Mouse (Mus musculus) spleen, adult 12 weeks (tissue): ENCODE data around the gene Nanos3.

Experiments
- DNase-seq: peaks from one replicate; pipeline ENCODE4 v3.0.0; 2022; ENCODE audit warnings: low spot score

Gene Nanos3

DNA sequence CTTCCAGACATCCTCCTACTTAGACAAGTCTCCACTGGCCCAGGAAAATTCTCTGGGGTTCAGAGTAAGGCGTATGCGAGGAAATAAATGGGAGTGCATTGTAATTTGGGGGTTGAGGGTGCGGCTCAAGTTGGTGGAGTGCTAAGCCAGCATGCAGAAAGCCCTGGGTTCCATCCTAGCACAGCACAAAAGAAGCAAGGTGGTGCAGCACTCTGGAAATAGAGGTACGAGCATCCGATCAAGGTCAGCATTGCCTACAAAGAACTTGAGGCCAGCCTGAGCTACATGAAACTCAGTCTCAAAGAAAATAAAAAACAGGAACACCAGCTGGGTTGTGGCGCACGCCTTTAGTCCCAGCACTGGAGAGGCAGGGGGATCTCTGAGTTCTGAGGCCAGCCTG, at the start of gene Nanos3:
Nanos3 (minus strand) TSS at position 101 of the 400 bp plus-strand sequence.
- DNase-seq, result no peak

DNA sequence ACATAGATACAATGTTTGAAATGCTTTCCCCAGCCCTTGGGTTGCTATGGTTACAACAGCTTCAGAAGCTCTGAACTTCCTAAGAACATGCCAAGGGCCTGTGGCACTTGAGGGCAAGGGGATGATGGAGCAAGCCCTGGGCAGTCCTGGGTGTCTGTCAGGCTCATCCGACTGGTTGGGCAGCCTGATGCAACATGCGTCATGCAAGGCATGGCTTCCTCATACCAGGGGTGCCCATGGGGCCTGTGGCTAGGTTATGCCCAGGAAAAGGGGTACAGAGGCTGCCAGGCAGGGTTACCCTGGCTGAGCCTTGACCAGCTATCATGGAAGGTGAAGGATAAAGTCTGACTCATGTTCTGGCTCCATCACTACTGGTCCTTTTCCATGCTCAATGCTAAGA, 48.0 kb upstream of the Nanos3 start:
- DNase-seq, result no peak

DNA sequence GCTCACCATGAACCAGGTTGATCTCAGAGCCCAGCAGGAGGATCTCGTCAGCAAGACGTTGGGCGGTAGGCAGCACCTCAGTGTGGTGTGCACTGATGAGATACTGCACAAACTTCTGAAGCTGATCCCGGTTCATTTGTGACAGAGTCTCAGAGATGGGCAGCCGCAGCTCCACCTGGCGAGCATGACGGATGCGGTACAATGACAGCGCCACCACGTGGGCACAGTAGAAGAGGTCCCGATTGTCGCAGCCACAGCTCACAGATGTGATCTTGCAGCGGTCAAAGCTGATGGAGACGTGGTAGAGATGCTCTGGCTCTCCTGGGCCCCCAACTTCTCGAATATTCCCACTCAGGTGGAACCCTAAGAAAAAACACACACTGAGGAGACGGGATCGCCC, 45.7 kb upstream of the Nanos3 start:
- no peak for DNase-seq

DNA sequence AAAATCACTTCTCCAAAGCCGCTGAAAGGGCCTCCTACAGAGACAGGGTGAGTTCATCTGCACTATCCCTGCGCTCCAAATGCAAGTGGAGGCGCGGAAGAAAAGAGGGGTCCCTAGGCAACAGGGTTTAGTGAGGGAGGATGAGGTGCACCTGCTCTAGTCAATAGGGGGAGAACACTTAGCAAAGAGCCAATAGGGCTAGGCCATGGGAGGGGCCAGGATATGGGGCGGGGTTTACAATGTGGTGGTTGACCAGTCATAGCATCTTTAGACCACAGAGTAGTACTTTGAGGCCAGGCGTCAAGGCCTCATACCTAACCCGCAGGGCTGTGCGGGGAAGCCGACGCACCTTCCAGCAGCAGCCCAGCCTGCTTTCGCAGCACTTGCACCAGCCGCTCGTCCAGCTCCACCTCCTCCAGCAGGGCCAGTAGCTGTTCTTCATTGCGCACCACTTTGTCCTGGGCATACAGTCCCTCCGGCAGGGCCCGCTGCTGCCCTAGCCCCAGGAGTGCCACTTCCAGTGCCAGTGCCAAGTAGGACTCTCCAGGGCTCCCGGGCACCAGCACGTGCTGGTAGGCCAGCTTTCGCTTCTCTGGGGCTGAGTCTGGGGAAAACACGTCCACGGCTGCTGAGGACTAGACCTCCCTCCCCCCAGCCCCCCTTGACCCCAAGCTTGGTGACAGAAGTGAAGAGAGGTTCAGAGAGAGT, 38.5 kb upstream of the Nanos3 start:
- no peak for DNase-seq

DNA sequence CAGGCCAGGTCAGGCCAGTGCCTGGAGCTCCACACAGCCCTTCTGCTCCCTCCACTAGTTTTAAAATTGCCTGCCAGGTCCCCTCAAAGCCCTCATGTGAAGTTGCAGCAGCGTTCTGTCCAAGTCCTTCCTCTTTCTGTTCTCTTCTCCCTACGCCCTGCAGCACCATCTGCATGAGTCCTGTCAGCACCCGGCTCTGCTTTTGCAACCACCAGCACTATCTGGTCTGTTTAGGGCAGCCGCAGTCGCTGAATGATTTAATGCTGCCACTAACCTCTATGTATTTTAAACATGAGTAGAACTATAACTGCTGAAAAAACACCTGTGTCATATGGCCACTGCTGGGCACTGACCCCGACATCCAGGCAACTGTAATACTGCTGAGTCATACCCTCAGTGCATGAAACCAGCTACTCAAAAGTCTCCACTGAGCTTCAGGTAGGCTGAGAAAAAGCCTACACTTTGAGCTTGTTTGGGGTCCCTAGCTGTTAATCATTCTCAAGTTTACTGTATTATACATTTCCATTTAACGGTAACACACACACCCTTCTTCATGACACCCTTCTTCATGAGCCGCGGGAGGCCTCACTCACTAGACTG, 37.6 kb upstream of the Nanos3 start:
- DNase-seq, result no peak

DNA sequence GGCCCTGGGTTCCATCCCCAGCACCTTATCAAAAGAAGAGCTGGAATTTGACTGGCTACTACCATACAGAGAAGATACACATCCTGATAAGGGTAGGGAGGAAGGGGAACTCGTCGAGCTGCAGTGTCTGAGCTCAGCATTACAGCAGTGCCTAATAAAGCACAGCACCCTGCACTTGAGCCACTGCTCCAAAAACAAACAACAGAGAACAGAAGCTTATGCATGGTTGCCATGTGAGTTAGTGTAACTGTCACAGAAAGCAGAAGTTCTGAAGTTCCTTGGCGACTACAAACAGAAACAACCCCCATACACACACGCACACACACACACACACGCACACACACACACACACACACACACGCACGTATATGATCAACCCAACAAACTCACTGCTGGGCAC, 35.1 kb upstream of the Nanos3 start:
- no peak for DNase-seq

DNA sequence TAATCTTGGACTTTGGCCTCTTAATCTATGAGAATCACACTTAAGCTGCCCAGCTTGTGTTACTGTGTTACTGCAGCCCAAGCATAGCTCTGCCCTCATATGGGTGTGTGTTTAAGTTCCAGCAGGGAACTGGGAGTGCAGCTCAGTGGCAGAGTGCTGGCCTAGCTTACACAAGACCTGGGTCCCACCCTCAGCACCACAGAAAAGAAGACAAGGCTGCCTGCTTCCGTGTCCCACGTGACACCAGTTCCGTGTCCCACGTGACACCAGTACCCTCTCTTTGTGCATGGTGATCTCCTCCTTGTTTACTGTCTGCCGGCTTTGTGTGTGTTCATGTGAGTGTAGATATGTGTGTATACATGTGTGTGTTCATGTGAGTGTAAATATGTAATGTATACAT, 33.1 kb upstream of the Nanos3 start:
- DNase-seq, result no peak

DNA sequence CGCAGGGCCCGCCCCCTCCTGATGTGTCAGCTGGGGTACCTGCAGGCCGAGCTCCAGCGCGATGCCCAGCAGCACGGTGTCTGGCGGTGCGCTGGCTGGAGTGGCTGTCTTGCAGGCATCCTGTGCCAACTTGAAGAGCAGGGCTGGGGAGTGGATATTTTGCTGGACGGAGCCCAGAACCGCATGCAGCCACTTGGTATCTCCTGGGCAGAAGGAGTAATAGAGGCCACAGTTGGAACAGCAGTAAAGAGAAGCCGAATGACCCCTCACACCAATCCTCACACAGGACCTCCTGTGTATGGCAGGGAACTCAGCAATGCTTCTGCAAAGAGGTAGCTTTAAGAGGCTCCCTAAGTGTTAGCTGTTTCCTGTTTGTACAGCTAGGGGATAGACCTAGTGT, 32.2 kb upstream of the Nanos3 start:
- no peak for DNase-seq

DNA sequence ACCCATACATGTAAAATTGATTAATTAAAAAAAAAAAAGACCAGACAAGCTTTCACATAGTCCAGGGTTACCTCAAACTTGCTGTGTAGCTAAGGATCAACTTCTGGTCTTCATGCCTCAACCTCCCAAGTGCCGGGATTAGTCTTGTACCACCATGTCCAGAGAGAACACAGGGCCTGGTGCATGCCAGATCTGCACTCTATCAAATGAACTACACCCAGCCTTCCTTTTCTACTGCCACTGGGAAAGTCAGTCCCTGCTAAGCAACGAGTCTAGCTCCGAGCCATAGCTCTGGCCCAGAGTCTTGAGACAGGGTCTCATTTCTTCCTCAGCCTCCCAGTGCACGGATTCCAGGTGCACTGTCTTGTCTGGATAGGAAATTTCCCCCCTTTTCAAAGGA, 28.3 kb upstream of the Nanos3 start:
- DNase-seq, result no peak

DNA sequence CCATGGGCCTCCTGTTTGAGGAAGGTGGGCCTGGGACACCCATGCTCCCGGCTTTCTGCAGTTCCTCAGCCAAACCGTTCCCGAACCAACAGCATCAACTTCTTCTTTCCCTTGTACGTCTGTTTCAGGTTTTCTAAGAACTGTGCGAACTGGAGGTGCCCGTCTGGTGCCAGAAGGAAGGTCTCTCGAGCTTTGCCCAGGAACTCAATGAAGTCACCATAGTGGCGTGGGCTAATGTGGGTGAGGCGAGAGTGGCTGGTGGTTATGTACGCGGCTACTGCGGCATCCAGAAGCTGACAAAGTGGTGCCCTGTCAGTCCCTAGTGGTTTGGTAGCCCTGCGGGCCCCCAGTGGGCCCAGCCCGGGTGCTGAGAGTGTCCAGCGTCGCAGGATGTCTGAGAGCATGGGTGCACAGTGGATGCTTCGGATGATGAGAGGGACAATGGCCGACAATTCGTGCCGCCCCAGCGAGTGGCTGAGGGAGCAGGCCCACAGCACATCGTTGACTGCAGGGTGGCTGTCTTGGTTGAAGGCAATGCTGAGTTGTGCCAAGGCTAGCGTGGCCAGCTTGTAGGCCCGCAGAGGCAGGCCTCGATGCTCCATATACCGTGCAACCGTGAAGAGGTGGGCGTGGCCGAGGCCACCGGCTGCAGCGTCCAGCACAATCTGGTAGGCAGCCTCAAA, 27.0 kb upstream of the Nanos3 start:
- DNase-seq, result no peak

DNA sequence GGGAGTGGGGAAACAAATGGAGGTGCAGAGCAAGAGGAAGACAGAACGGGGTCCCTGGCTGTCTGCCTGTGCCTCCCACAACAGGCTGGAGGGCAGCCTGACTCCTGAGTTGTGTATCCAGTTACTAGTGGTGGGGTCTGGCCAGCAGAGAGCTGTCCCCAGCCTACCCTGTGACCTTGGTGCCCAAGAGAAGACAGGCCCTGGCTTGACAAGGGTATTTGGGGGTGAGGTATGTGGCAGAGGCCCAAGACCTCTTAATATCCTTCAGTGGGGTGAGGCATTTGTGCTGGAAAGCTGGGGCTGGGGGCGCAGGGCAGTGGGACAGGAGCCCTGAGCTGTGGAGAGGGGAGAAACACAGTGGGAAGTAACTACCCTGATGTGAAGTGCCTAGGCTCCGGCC, 26.2 kb upstream of the Nanos3 start:
- no peak for DNase-seq

DNA sequence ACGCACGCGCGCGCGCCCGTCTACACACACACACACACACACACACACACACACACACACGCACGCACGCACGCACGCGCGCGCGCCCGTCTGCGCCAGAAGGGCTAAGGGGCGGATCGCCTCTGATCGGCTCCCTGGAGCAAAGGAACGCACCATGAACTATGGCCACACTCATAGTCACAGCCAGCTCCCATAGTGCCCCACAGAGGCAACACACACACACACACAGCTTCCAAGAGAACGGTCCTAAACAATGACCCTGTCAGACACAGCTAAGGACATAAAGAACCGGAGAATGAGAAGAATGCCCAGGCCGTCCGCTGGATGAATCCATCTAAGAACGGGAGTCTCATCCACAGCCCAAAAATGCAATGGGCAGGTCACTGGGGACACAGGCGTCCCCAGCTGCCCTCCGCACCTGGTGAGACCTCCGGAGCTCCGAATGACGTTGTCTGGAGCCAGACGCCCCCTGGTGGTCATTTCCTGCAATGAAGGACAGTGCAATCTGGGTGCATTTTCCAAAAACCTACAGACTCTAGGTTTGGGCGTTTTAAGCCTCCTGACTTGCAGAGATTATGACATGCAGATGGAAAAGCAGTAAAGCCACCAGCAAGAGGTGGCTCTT, 25.3 kb upstream of the Nanos3 start:
- DNase-seq, result peak; percentile 60

DNA sequence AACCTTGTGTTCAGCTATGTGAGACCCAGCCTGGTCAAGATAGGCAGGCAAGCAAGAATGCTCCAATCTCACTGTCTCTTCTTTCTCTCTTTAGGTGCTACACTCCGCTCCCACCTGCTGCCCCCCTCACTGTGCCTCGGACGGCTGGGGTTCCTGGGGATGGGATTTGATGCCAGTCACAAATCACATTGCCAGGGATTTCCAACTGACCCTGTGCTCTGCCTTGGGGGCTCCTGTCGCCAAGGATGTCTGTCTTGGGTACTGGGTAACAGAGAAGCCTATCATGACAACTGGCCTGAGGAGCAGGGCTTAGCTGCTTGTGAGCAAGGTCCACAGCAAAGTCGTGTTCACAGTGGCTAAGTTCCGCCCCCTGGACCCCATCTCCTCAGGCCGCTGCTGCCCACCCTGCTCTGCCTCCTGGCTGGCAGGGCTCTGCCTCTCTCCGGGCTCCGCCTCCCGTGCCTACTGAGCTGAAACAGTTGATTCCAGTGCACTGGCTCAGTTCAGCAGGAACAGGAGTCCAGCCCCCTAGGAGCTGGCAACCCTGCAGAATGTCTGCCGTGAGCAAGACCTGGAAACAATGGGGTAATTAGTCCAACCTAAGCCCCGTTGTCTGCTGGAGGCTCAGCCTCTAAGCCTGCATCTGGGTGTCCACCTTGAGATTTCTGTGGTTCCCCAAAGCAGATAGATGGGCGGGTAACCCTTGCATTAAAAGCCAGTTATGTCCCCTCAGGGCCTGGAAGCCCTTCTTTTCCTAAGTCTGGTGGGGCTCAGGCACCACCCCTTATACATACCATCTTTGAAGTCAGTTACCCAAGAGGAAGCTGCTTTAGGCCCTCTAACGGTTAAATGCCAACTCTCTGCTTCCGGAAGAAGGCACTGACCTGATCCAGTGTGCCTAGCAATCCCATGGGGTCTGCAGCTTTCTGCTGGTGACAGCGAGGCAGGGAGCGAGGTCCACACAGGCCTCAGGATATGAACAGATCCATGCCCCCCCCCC, 23.7 kb upstream of the Nanos3 start:
- DNase-seq, result no peak

DNA sequence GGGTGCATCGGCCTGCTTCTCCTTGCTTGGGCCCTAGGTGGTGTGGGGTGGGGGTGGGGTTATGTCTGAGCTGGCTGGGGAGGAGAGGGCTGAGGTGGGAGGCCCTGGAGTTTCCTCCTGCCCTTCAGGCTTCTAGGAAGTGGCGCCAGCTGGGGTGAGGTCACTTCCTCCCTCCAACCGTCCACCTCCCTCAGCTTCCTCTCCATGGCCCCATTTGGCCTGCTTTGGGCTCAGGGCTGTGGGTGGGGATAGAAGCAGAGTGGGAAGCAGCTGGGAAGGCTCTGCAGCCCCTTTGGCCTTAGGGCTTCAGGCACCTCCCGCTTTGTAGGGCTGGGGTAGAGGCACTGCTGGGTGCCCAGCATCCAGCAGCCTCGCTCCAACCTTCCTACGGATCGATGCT, 22.8 kb upstream of the Nanos3 start:
- no peak for DNase-seq

DNA sequence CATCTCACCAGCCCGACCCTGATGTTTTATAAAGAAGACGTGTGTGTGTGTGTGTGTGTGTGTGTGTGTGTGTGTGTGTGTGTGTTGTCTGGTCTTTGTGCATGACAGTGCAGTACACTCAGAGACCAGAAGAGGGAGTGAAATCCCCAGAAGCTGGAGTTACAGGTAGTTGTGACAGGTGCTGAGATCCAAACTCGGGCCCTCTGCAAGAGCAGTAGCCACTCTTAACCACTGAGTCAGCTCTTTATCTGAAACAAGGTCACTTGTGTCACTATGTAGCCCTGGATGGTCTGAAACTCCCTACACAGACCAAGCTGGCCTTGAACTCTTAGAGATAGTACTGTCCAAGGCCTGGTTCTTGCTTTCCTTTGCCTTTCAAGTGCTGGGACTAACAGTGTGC, 21.6 kb upstream of the Nanos3 start:
- no peak for DNase-seq

DNA sequence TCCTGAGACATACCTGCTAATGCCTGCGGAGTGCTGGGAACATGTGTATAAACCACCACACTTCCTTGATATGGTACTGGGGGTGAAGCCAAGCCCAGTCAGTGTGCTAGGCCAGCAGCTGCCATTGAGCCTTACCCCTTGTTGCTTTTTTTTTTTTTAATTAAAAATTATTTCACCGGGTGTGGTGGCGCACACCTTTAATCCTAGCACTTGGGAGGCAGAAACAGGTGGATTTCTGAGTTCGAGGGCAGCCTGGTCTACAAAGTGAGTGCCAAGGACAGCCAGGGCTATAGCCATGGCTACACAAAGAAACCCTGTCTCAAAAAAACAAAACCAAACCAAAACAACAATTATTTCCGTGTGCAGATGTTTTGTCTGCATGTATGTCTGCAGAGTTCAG, 20.1 kb upstream of the Nanos3 start:
- no peak for DNase-seq

DNA sequence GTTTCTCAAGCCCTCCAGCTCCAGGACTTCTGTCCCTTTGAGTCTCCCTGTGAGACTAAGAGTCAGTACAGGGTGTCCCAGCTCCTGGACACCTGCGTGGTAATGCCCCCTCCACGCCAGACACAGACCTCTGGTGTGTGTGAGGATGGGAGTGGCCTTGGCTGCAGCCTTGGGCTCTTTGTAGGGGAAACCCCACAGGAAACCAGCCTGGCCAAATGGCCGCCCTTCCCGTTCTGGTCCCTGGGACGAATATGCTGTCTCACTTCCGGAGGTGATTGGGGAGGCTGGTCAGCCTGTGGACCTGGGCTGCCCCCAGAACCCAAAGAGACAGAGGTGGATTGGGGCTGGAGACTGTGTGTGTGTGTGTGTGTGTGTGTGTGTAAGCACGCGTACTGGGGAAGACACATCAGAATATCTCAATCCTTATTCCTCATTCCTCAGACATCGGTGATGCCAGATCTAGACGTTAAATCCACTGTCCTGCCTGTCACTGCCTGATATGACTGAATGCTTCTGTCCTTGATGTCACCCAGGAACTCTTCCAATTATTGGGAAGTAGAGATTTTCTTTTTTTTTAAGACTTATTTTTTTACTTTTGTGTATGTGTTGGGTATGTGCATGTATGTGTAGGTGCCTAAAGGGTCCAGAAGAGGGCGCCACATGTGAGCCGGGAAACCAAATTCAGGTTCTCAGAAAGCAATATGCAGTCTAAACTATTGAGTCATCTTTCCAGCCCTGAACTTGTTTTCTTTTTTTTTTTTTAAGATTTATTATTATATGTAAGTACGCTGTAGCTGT, 19.2 kb upstream of the Nanos3 start:
- no peak for DNase-seq

DNA sequence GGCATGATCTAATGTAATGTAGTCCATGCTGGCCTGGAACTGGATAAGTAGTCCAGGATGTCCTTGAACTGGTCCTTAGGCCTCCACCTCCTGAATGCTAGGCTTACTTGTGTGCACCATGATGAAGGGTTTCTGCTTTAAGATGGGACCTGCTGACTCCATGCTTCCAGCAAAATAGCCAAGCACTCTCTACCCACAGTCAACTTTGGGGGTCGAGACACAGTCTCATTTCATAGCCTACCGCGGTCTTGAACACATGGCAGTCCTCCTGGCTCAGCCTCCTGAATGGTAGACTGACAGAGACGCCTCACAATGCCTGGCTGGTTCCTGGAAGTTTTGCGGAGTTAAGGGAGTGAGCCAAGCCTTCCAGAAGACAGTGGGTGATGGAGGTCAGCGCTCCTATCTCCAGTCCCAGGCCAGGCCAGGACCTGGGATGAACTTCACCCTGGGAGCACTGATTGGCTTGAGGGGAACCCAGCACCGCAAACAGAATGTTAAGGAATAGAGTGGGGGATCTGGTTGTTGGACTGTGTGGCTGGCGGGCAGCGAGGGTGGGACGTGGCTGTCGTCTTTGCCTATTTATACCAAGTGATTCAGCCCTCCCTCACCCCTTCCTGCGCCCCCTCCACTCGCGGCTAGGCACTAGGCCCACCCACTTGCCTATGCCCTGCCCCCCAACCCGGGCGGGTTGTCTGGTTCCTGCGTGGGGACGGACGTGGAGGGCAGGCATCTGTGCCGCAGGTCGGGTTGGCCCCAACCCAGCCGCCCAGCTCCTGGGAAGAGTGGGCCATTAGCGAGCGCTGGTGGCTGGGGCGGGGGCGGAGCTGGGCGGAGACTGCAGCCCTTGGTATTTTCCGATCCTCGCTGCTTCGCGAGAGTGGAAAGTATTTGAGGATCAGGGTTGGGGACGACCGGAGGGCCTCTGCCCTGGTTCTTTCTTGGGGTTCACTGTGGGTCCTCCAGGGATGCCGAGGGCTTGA, 18.2 kb upstream of the Nanos3 start:
- DNase-seq, result peak; percentile 58

DNA sequence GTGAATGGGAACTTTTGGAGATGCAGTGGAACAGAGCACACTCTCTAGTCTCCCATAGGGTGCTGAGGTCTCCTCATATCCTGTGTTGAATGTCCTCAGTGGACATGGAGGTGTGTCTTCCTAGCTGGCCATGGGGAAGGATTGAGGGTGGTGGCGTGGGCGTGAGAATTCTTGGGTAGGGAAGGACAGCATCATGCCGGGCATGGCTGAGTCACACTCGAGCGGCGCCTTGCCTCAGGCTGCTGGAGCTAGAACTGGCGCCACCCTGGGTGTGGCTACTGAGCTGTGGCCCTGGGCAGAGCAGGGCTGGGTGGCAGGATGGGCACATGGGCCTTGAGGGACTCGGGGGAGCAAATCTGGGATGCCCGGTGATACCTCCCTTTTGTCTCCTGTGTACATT, 17.4 kb upstream of the Nanos3 start:
- DNase-seq, result no peak
